Mouse (Mus musculus) embryonic fibroblast, embryonic 13.5 days (primary cell): ENCODE measurements around the gene Klf12. TPM values are rescaled to one million over a fixed set of nuclear protein-coding genes. Genes with fewer than 3 reads are reported as not detected.
A peak's percentile ranks its signal among the peaks of the same experiment; 100 is the strongest.

ENCODE experiments used
- H3K27ac ChIP-seq: 2 replicates; pipeline ENCODE4 v1.5.1; 2012; ENCODE audit warnings: low read length, control low read depth, inconsistent platforms; ENCODE audit not compliant: insufficient read depth
- H3K4me1 ChIP-seq: 2 replicates; pipeline ENCODE4 v1.6.1; 2011; ENCODE audit warnings: low read length; ENCODE audit not compliant: control insufficient read depth, insufficient read depth
- H3K4me3 ChIP-seq: 2 replicates; pipeline ENCODE4 v1.5.1; 2011; ENCODE audit warnings: mild to moderate bottlenecking, control low read depth, low read length; ENCODE audit not compliant: insufficient read depth
- CTCF ChIP-seq: IDR thresholded peaks from 2 replicates; pipeline ENCODE4 v1.5.1; 2011; ENCODE audit warnings: mild to moderate bottlenecking, control low read depth, low read length, moderate library complexity, borderline replicate concordance; ENCODE audit not compliant: insufficient read depth
- POLR2A ChIP-seq: IDR thresholded peaks from 2 replicates; pipeline ENCODE4 v1.6.1; 2011; ENCODE audit warnings: low read depth, mild to moderate bottlenecking, control low read depth, low read length, moderate library complexity
- polyA plus RNA-seq: library from polyadenylated mRNA; stranded (reverse); fragments of >200 nt; gene quantifications from 2 replicates; pipeline ENCODE4 v1.2.4, GENCODE M21; 2011; ENCODE audit warnings: low read depth; ENCODE audit not compliant: missing spikeins, insufficient read length

The Klf12 gene
- polyA plus RNA-seq, 1 experiment = 13.0 TPM

DNA sequence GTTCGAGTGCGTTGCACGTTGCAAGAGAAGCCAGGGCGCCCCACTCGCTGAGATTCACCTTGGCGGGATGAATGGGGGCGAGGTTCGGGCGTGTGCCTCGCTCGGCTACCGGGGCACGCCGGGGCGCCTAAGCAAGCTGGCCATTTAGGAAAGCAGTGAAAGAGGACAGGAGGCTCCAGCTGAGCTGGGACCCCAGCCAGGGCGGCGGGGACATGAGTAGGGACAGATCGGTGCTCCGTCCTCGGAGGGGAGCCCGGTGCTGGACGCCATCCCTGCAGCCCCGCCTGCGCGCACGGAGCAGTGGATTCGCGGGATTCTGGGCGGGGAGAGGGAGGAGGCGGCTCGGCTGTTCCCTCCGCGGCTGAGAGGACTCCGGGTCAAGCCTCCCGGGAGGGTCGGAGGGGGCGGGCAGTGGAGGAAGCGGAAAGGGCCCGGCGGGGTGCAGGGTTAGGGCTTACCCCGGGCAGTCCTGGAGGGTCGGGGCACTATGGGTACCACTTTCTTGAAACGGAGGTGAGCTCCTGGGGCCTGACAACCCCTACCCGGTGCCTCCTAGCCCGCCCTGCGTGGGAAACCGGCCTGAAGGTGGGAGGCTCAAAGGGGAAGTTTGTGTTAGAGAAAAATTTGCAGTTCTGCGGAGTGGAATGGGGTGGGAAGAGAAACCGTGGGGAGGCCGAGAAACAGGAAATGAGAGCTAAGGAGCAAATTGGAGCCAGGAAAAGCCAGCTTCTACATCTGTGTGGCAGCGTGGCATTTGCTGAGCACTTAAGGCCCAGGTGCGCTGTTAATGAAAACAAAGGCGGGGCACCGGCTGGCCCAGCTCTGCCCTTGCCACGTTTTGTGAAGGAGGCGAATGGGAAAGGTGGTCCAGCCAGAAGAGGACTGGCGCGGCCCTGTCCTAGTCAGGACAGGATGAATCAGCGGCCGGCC is 1.4 kb upstream of the Klf12 start:
- 0 out of 2 replicates have a peak, but pooled peaks cover 2% of the 10 kb centered on the region for H3K4me1 ChIP-seq
- TF ChIP-seq CTCF = no peak
- peak; percentile 59 for TF ChIP-seq POLR2A
- no peak overlapping the region for H3K27ac ChIP-seq
- H3K4me3 ChIP-seq = peak overlapping the region; percentile 62

DNA sequence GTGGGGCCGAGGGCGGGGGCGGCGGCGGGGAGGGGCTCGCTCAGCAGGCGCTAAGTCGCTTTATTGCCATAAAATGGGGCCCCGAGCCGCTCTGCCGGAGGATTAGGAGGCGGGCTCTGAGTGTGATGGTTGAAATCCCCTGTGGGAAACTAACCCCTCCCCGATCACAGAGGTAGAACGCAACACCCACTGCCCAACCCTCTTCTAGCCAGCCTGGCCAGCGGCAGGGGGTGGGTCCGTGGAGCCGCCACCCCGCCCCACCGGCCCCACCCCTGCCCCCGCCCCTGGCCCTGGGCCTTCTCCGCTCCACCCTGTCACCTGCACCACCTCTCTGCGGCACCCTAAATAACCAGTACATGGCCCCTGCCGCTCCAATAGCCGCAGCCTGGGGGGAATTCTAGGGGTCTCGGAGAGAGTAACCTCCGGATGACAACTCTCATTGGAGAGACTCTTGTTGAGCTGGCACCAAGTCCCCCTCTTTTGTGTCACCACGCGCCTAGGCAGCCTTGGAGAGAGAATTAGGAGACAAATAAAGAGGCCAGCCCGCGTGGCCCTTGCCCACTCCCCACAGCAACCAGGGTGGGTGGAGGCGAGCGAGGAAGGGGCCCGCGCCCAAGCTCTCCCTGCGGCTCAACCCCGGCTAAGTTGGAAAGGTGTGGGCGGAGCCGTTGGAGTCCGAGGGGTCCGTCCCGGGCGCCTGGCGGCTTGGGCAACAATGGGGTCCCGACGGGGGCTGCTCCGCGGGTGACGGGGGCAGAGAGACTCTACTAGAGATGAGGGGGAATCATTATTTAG is 579 bp upstream of the Klf12 start:
- 0 out of 2 replicates have a peak, but pooled peaks have one; percentile 25 for TF ChIP-seq POLR2A
- TF ChIP-seq CTCF = no peak
- 0 out of 2 replicates have a peak, but pooled peaks cover 2% of the 10 kb centered on the region for H3K4me1 ChIP-seq
- H3K4me3 ChIP-seq = peak overlapping the region; percentile 62
- no peak overlapping the region for H3K27ac ChIP-seq

DNA sequence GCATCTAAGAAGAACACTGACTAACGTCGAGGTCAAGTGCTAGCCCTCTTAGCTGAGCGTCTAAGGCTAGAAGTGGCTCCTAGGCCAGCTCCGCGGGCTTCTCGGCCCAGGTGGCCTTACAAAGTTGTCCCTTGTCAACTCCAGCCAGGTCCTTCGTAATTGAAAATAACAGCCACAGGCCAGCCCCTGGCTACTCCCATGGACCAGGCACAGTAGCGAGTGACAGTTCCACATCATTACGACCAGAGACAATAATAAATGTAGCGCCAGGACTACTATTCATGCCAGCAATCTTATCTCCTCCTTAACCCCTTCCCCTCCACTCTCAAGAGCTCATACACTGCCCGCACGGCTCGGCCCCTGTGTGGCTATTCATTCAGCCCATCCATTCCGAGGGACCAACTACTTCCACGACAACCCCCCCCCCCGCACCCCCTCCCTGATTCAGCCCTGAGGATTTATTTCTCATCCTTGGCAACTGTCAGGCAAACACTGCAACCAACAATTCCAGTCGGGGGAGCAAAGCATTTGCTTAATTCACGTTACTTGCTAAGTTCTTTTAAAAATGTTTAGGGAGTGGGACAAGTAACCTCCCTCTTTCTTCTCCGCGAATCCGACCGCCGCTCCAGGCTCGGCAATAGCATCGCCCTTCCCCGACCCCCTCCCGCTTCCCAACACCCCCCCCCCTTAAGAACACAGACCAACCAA is 914 bp downstream of the Klf12 start:
- Histone ChIP-seq H3K4me3 (peak overlapping the region; percentile 98), H3K27ac (0 out of 2 replicates have a peak overlapping the region, but pooled peaks have one; percentile 42), H3K4me1 (0 out of 2 replicates have a peak, but pooled peaks cover 2% of the 10 kb centered on the region)
- TF ChIP-seq CTCF = no peak
- TF ChIP-seq POLR2A = no peak

DNA sequence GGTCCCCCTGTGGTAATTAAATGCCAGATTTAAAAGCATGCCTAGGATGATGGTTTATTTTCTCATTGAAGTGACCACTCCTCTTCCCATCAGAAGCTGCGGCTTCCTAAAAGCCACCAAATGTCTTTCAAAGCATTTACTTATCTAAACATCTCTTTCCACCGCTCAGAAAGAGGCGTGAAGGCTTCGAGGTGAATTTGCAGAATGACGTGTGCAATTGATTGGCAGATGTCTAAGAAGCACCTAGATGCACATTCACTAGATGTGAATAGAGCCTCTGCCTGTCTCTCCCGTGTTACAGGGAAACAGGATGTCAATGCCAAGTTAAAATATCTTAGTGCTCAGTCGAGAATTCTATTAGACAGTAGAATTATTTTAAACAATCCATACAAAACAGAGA is 1.8 kb downstream of the Klf12 start:
- Histone ChIP-seq H3K4me3 (peak overlapping the region; percentile 29; the same call in 1 of the 2 replicates), H3K4me1 (0 out of 2 replicates have a peak, but pooled peaks cover 2% of the 10 kb centered on the region), H3K27ac (no peak overlapping the region)
- no peak for TF ChIP-seq POLR2A
- TF ChIP-seq CTCF = no peak

DNA sequence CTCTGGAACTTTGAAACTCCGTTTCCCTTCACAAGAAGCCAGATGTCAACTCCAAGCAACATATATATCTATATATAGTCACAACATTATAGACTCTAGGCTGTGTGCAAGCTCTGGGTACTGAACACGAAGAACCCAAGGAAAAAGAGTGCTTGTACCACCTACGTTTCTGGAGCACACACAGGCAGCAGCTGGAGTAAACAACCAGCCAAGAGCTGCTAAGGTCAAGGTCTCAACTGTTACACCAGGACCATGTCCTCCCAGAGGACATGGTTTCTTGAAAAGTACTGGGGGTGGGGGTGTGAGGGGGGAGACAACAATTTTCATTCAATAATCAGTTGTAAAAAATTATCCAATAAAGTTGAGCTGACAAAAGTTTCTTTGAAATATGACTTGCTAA is 2.7 kb downstream of the Klf12 start:
- Histone ChIP-seq H3K4me3 (no peak overlapping the region), H3K4me1 (0 out of 2 replicates have a peak, but pooled peaks cover 2% of the 10 kb centered on the region), H3K27ac (no peak overlapping the region)
- no peak for TF ChIP-seq CTCF
- no peak for TF ChIP-seq POLR2A

DNA sequence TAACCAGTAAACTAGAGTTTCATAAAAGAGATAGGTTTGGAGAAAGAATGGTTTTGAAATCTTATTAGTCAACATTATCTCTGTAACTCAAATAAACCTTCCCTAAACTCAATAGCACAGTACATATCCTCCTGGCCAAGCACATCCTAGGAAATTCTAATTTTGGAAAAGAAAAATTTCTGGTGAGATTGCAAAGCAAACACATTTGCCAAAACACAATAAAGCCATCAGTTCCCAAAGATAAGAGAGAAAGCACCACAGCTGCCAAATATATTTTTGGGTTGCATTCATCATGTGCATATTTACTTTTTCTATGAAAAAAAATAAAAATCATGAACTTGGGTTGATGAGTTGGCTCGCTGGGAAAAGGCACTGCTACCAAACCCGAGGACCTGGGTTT is 10.3 kb downstream of the Klf12 start:
- no peaks in the 10 kb centered on the region for H3K4me1 ChIP-seq
- H3K27ac ChIP-seq = no peak overlapping the region
- H3K4me3 ChIP-seq = no peak overlapping the region
- TF ChIP-seq CTCF (no peak), POLR2A (no peak)

DNA sequence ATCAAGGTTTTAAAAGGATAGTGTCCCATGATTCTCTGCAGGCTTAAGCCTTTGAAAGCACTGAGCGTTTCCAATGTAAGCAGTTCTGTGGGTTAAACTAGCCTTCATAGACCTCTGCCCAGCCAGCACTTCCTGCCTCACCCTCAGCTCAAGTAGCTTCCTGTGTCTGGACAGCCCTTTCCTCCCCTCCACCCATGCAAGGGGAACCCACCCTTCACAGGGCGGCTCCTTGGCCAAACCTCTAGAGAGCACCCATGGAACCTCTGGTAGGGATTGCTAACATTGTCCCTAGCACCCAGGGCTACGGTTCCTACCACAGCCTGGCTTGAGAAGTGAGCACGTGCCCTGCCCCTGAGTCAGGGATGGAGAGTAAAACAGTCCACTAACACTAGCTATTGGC is 23.9 kb downstream of the Klf12 start:
- Histone ChIP-seq H3K4me3 (no peak overlapping the region), H3K4me1 (peaks cover 8% of the 10 kb centered on the region; the same call in 1 of the 2 replicates), H3K27ac (peak overlapping the region; percentile 19; the same call in 1 of the 2 replicates)
- TF ChIP-seq POLR2A (no peak), CTCF (no peak)

GRCm38 (mm10) chr14:100243046-100243445 is 41.4 kb downstream of the Klf12 start:
- TF ChIP-seq POLR2A (no peak), CTCF (no peak)
- Histone ChIP-seq H3K4me3 (no peak overlapping the region), H3K4me1 (no peaks in the 10 kb centered on the region; the same call in 1 of the 2 replicates), H3K27ac (no peak overlapping the region)

- no peak overlapping the region for H3K27ac ChIP-seq
- H3K4me1 ChIP-seq = no peaks in the 10 kb centered on the region; the same call in 1 of the 2 replicates
- no peak for TF ChIP-seq CTCF
Measured at GRCm38 (mm10) chr14:100239874-100240273, 44.6 kb downstream of the Klf12 start.

DNA sequence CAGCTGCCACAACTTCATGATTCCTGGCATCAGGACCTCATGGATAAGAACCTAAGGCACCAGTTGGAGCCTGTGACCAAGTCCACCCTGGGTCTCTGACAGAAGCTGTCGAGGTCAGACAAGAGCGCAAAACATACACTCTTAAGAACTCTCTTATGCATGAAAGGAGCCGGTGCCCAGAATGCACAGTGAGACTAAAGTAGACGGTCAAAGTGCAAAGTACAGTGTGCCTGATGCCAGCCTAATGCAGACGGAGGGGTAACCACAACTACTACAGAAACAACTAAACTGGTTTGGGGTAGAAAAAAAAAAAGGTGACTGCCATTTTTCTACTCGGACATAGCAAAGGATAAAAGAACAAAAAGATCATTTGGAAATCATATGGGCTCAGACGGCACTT is 47.7 kb downstream of the Klf12 start:
- TF ChIP-seq CTCF (no peak), POLR2A (no peak)
- H3K4me1 ChIP-seq = no peaks in the 10 kb centered on the region; the same call in 1 of the 2 replicates
- no peak overlapping the region for H3K27ac ChIP-seq
- H3K4me3 ChIP-seq = no peak overlapping the region

More at GRCm38 (mm10) chr14:100239874-100240273, 44.6 kb downstream of the Klf12 start:
- H3K4me3 ChIP-seq = no peak overlapping the region
